Mouse (Mus musculus): ENCODE results near the gene Psmd12. TPM values are rescaled to one million over a fixed set of nuclear protein-coding genes. Genes with fewer than 3 reads are reported as not detected.
"Not testable (repeated sequence)": the region's sequence is repeated elsewhere in the genome, so short reads cannot be mapped to it uniquely, and the experiment has no call there.

The Psmd12 gene
- total RNA-seq, 2 experiments from 2014 or later = 65.9 to 69.3 TPM

DNA sequence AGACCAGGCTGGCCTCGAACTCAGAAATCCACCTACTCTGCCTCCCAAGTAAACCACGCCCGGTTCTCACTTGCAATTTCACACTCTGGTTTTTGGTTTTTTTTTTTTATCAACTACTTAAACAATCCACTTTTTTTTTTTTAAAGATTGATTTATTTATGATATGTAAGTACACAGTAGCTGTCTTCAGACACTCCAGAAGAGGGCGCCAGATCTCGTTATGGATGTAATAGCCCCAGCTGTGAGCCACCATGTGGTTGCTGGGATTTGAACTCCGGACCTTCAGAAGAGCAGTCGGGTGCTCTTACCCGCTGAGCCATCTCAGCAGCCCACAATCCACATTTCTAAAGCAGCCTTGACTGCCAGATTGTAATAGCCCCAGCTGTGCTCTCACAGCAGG, 23.5 kb downstream of the Psmd12 start:
- no peak for DNase-seq (ENCODE audit: low spot score in 2 of 2)
- TF ChIP-seq CTCF (conservative IDR thresholded peaks at IDR 0.05) = peak; percentile 52
- H3K4me3 ChIP-seq = no peak overlapping the region
- no peak overlapping the region for H3K27ac ChIP-seq

DNA sequence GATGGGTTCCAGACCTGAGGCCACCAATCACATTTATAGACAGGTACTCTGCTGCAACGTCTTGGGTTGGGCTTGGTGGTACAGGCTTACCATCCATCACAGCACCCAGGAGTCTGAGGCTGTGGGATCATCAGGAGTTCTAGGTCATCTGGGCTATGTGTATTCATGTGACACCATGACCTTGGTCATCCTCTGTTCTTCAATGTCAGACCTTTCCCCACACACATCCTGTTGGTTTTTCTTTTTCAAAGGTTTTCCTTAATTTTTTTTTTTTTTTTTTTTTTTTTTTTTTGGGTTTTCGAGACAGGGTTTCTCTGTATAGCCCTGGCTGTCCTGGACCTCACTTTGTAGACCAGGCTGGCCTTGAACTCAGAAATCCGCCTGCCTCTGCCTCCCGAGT, 25.1 kb downstream of the Psmd12 start:
- H3K27ac ChIP-seq; H3K4me3 ChIP-seq; DNase-seq (ENCODE audit: low spot score in 2 of 2): not testable (repeated sequence)

DNA sequence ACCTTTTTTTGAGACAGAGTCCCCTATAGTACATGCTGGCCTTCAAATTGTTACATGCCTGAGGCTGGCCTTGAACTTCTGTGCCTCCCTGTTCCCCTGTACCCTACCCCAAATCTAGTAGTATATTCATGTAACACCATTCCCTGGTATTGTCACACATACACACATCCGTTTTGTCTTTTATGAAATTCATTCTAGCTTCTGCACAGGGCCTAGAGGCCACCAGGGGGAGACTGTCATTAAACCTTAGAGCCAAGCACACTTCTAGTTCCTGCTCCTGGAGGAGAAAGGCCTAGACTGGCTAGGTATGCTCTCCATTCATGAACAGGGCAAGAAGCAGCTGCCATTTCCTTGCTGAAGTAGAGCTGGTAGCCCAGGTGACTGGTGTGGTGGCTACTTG, 27.0 kb downstream of the Psmd12 start:
- no peak overlapping the region for H3K27ac ChIP-seq
- peak; percentile 76 for TF ChIP-seq CTCF (conservative IDR thresholded peaks at IDR 0.05)
- DNase-seq (ENCODE audit: low spot score in 2 of 2) = no peak
- no peak overlapping the region for H3K4me3 ChIP-seq

DNA sequence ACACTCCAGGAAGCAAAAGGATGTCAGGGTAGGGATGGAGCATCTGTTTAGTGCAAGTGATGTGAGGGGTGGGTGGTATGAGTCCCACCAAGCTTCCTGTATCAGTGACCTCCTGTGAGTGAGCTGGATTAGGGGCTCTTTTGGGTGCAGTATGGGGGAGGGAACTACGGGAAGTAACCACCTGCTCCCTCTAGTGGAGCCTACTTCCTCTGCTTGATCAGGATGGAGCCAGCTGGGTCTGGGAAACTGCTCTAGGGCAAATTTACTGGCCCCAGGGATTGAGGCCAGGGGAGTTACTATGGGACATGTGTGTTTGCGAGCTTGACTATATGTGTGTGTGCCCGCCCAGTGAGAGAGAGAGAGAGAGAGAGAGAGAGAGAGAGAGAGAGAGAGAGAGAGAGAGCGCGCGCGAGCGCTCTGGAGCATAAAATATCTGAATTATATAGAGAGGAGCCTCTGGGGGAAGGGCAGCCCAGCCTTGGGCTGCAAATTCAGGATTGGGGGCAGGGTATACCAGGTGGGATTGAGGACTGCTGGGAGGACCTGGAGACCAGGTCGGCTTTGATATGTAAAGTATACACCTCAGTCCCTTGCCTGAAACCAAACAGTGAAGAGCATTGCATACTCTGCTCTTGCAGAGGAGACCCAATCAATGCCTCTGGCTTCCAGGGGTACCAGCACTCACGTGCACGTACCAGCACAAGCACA, 30.5 kb downstream of the Psmd12 start:
- Histone ChIP-seq H3K27ac (no peak overlapping the region), H3K4me3 (no peak overlapping the region)
- no peak for DNase-seq (ENCODE audit: low spot score in 2 of 2)
- TF ChIP-seq CTCF (conservative IDR thresholded peaks at IDR 0.05) = peak; percentile 70

DNA sequence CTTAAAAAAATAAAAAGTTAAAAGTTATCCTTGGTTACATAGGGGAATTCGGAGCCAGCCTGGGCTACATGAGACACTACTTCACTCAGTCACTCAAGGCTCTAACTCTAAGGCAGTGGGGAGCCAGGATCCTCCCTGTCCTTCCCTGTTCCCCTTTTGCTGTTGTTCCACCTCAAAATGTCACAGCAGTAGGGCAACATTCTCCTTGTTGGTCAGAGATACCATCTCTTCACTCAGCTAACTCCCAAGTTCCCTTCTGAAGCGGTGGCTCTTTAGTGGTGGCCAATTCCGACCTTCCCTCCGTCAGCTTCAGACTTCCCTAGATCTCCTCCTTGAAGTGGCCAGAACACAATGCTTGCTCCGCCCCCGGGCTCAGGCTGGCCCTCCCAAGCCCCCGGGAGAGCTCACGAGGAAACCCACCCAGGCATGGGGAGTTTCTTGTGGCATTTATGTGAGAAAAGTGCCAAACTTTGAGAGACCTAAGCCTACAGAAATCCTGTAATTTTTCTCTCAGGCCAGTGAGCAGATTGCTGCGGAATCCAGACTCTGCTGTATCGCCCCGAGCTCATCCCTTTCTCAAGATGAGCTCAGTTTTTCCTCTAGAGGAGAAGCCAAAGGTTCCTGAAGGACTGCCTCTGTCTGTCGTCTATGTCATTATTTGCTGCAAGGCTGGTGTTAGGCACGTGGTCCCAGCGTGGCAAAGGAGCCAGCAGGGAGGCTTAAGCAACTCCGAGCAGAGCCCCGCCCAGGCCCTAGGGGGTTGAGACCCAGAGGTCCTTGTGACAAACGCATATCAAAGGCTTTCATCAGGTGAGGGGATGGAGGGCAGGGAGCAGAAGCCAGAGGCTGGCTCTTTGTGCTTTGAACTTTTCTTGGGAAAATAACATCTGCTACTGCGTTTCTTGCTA, 31.3 kb downstream of the Psmd12 start:
- no peak overlapping the region for H3K4me3 ChIP-seq
- DNase-seq (ENCODE audit: low spot score in 2 of 2) = no peak
- no peak overlapping the region for H3K27ac ChIP-seq
- no peak for TF ChIP-seq CTCF (conservative IDR thresholded peaks at IDR 0.05)

DNA sequence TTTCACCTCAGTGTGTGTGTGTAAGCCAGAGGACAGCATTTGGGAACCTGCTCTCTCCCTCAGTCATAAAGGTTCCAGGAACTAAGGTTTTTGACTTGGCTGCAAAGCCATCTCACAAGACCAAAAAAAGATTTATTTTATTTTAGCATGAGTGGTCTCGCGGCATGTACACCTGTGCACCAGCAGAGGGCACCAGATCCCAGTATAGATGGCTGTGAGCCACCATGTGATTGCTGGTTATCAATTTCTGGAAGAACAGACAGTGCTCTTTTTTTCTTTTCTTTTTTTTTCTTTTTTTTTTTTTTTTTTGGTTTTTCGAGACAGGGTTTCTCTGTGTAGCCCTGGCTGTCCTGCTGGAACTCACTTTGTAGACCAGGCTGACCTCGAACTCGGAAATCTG, 32.7 kb downstream of the Psmd12 start:
- peak; percentile 87 for TF ChIP-seq CTCF (conservative IDR thresholded peaks at IDR 0.05)
- H3K27ac ChIP-seq, H3K4me3 ChIP-seq: not testable (repeated sequence)
- DNase-seq (ENCODE audit: low spot score in 2 of 2) = peak; percentile 45 to 64

DNA sequence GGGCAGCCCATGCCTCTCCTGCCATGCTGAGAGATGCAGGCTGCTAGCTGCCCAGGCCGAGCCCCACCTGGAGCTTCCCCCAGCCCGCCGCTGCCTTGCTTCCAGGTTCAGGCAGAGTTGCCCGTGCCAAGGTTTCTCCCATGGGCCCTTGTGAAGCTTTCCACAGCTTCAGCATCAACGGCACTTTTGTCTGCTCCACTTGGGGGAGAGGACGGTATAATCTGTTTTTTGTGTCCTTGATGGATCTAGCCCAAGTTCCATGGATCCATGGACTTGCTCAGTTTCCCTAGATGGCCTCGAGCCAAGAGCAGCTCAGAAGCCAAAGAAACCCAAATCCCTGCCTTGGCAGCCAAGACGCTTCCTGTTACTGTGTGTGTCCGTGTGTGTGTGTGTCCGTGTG, 33.8 kb downstream of the Psmd12 start:
- Histone ChIP-seq H3K27ac (no peak overlapping the region), H3K4me3 (no peak overlapping the region)
- DNase-seq (ENCODE audit: low spot score in 2 of 2) = no peak
- no peak for TF ChIP-seq CTCF (conservative IDR thresholded peaks at IDR 0.05)

DNA sequence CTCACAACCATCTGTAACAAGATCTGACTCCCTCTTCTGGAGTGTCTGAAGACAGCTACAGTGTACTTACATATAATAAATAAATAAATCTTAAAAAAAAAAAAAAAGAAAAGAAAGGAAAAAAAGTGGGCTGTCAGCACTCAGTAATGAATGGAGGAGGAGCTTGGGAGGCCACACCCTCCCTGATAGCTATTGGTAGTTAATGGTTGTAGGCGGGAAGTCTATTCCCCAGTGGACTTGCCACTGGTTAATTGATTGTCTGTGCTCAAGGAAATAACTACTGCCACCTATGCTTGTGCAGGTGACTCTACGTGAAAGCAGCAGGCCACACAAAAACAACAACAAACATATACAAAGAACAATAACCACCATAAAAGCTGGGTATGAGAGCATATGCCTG, 37.1 kb downstream of the Psmd12 start:
- no peak overlapping the region for H3K4me3 ChIP-seq

DNA sequence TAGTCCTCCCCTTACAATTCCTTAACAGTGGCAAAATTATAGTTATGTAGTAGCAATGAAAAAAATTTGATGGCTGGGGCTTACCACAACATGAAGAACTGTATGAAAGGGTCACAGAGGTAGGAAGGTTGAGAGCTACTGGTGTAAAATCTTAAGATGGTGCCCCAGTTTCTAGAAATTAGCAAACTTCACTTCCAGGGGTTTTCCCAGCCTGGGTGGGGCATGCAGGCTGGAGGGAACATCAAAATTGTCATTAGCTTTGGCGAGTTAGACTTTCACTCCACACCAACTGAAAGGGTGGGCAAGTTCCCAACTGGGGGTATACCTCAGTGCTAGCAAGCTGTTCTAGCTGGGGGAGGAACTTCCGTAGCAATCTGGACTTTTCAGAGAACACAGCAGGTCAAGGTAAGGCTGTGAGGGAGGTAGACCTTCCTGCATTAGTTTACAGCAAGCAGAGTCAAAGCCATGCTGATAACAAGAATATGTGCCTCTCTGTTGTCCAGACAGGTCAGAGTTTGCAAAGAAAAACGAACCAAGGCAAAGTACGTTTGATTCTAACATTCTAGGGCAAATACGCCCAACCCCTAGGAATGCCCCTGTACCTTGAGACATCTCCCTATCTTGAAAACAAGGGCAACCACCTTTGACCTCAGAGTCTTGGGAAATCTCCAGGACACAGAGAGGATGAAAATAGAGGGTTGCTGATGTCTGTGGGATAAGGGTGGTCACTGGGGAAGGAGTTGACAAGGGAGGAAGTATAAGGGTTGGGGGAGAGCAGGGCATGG, 39.6 kb downstream of the Psmd12 start:
- DNase-seq (ENCODE audit: low spot score in 2 of 2) = no peak
- H3K4me3 ChIP-seq = no peak overlapping the region
- H3K27ac ChIP-seq = no peak overlapping the region
- TF ChIP-seq CTCF (conservative IDR thresholded peaks at IDR 0.05) = no peak

More for the DNA sequence above, 37.1 kb downstream of the Psmd12 start:
- DNase-seq (ENCODE audit: low spot score in 2 of 2) = no peak
- no peak for TF ChIP-seq CTCF (conservative IDR thresholded peaks at IDR 0.05)
- H3K27ac ChIP-seq = no peak overlapping the region

DNA sequence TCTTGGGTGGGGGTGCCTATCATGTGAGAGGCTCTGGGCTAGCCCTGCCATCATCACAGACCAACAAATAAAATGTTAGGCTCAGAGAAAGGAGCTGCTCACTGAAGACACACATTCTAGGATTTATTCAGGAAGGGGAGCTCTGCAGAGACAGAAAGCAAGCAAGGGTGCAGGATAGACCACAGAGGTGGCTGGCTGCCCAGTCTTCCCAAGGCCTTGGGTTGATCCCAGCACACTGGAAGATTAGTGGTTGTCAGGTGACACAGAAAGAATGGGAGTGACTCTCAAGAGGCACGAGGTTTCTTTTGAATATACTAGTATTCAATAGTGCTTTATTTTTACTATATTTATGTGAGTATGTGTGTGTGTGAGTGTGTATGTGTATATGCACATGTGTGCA, 41.9 kb downstream of the Psmd12 start:
- Histone ChIP-seq H3K4me3 (no peak overlapping the region), H3K27ac (no peak overlapping the region)
- no peak for DNase-seq (ENCODE audit: low spot score in 2 of 2)
- TF ChIP-seq CTCF (conservative IDR thresholded peaks at IDR 0.05) = no peak

DNA sequence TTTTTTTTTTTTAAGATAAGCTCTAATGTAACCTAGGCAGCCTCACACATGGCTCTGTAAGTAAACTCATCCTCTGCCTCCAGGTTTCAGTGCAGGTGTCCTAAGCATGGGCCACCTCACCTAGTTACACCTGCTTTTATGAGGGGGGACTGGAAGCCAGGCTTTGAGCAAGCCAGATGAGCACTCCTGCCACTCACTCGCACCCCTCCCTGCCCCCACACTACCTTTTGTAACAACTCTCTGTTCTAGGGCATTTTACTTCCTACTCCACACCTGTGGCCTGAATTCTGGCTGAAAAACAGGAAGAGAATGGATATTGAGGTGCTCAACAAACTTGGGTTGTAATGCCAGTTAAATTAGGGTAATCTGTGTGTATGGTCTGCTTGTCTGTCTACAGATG, 45.7 kb downstream of the Psmd12 start:
- Histone ChIP-seq H3K4me3 (no peak overlapping the region), H3K27ac (no peak overlapping the region)
- TF ChIP-seq CTCF (conservative IDR thresholded peaks at IDR 0.05) = no peak
- DNase-seq (ENCODE audit: low spot score in 2 of 2) = no peak

DNA sequence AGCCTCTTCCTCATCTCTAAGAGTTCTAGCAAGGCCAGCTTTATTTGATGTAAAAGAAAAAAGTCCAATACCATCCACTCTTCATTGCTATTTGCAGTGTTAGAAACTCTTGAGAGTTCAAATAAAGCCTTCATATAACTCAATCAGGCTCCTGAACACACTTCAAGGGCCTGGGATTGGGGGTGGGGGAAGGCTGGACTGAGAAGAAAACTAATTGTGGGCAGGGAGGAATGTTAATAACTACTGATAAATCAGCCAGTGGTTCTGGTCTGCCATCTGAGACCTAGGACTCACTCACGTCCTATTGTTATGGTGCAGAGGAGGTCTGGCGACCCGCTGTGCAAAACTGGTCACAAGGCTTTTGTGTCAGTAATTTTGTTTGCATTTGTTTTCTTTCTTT, 48.3 kb downstream of the Psmd12 start:
- no peak overlapping the region for H3K27ac ChIP-seq
- no peak for DNase-seq (ENCODE audit: low spot score in 2 of 2)
- no peak overlapping the region for H3K4me3 ChIP-seq
- TF ChIP-seq CTCF (conservative IDR thresholded peaks at IDR 0.05) = no peak

DNA sequence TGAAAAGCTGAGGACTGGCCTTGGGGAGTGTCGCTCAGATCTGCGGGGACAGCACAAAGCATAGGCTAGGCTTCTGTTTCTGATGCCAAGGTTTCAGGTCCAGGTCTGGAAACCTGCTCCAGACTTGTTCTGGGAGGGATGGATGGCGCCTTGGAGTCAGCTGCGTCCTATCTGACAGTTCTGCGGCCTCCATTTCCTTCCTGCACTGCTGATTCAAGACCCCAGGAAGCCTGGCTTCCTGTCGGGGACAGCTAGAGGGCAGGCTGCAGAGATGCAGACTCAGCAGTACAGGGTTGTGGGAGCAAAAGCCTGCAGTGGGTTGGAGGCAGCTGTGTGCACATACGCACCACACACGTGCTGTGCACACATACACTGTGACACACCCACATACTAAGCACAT, 50.0 kb downstream of the Psmd12 start:
- DNase-seq (ENCODE audit: low spot score in 2 of 2) = no peak
- peak; percentile 15 for TF ChIP-seq CTCF (conservative IDR thresholded peaks at IDR 0.05)
- no peak overlapping the region for H3K27ac ChIP-seq

More for the DNA sequence above, 50.0 kb downstream of the Psmd12 start:
- no peak overlapping the region for H3K4me3 ChIP-seq

All from layer of hippocampus, adult 2 months (tissue).